Mouse (Mus musculus) liver, adult 2 months (tissue): ENCODE data around the gene Tubd1.

Experiments used
- CTCF ChIP-seq: fragments of 200-500 bp; IDR thresholded peaks from 2 replicates; pipeline ENCODE4 v1.5.1; 2011; ENCODE audit warnings: low read depth, low read length, control low read depth
- POLR2A ChIP-seq: fragments of 200-500 bp; IDR thresholded peaks from 2 replicates; pipeline ENCODE4 v1.6.1; 2011; ENCODE audit warnings: low read length, control low read depth; ENCODE audit not compliant: insufficient read depth; ENCODE audit errors: extremely low read depth

GRCm38 (mm10) chr11:86577231-86577630, 32.4 kb downstream of the Tubd1 start:
- TF ChIP-seq CTCF: no peak
- TF ChIP-seq POLR2A: no peak
